In the genomic region with DNA sequence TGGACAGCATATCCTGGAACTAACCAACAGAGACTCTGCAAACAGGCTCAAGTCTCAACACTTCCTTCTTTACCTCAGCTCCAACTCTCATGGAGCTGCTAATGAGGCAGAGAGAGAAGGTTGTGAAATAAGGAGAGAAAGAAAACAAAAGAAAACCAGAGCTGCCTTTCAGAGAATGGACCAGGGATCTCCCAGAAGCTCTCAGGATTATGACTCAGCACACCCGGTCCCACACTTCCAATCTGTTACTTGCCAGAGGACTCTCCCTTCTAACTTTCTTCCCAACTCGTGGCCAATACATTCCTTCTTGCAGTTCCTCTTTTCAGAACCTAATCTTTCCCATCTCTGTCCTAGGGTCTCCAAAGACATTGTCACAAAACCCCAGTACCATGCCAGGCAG, we compare ENCODE assay signal across 25 mouse cellular contexts.
DNase-seq lines count a peak whose midpoint lies in the region; ATAC-seq and TF ChIP-seq lines count a peak whose summit lies in the region.
"Had no signal": no experiment of that assay in that cellular context is flagged by ENCODE, and none has a peak within 500 bp of the region (broad histone marks: within the 10 kb centered on the region; RNA-seq: fewer than 3 reads in every experiment).

No protein-coding gene starts in this region.

- no peaks in the 10 kb centered on the region for H3K27me3 ChIP-seq in C2C12 (ENCODE audit: control insufficient read depth, insufficient read depth, insufficient read length)
- H3K27me3 ChIP-seq: heart, embryonic 12.5 days; hindbrain, embryonic 13.5 days had no signal

- H3K79me2 ChIP-seq in C2C12 (ENCODE audit: control insufficient read depth, insufficient read depth) = no peaks in the 10 kb centered on the region

- TF ChIP-seq POLR2A in brain, embryonic 14.5 days (IDR thresholded peaks at IDR 0.05; ENCODE audit: borderline replicate concordance, extremely low read depth, insufficient read depth, insufficient read length, poor library complexity, severe bottlenecking) = no peak

- no peak overlapping the region for H3ac ChIP-seq in C2C12 (ENCODE audit: control insufficient read depth, insufficient read length, low read depth)

- H3K79me3 ChIP-seq in C2C12 (ENCODE audit: low read depth) = no peaks in the 10 kb centered on the region

- ATAC-seq in CD4-positive, CD25-positive, alpha-beta regulatory T cell, adult 4 months = no peak
- ATAC-seq: forebrain, embryonic 16.5 days; inflammation-experienced regulatory T-cells, adult 6 months had no signal

- DNase-seq in heart, adult 8-10 months (ENCODE audit: low spot score) = peak; percentile 6
- DNase-seq in heart, adult 18-20 months = no peak
- DNase-seq in brain, embryonic 14.5 days (ENCODE audit: low read depth) = peak; percentile 12
- peak; percentile 23 for DNase-seq in telencephalon, adult 2 months (ENCODE audit: low read depth, low spot score)
- DNase-seq in right cerebral cortex, postnatal 10 days (ENCODE audit: low spot score in 2 of 2) = no peak
- DNase-seq: adrenal gland, adult 2 months; cerebellum, postnatal 25 days; embryo, embryonic 11 days; gastrocnemius, postnatal 14 days; heart, postnatal 14 days; kidney, adult 2 months; kidney, postnatal 14 days; left cerebral cortex, postnatal 4 days; liver; lung, postnatal 36 days; thymus, adult 18-20 months; thymus, postnatal 4 days had no signal

- no peak overlapping the region for H3K4me3 ChIP-seq in C2C12 (ENCODE audit: insufficient read depth, poor library complexity, severe bottlenecking)
- H3K4me3 ChIP-seq: heart, embryonic 12.5 days; hindbrain, embryonic 13.5 days; layer of hippocampus, adult 2 months; midbrain, embryonic 10.5 days had no signal

- TF ChIP-seq CTCF in C2C12 (IDR thresholded peaks at IDR 0.05; ENCODE audit: control insufficient read depth, insufficient read depth, insufficient read length) = no peak
- no peak for TF ChIP-seq CTCF in brain, embryonic 14.5 days (IDR thresholded peaks at IDR 0.05; ENCODE audit: borderline replicate concordance, extremely low read depth, insufficient read depth, insufficient read length)

- H3K36me3 ChIP-seq in C2C12 (ENCODE audit: control insufficient read depth, insufficient read depth) = no peaks in the 10 kb centered on the region
- H3K36me3 ChIP-seq: heart, embryonic 12.5 days; hindbrain, embryonic 13.5 days; midbrain, embryonic 10.5 days had no signal

TF ChIP-seq in C2C12, 6 proteins besides CTCF, POLR2A, EP300 and RAD21:
- TF ChIP-seq USF1 (IDR thresholded peaks at IDR 0.05; ENCODE audit: low read depth) (no peak), CEBPB (IDR thresholded peaks at IDR 0.05; ENCODE audit: low read depth) (peak; percentile 36)

Comparison
In these comparisons a context has a peak if more than half of its experiments do, and no peak if none do; other contexts are left out.
1. DNase-seq: peak in heart, adult 8-10 months (single experiment), brain, embryonic 14.5 days (single experiment) and telencephalon, adult 2 months (single experiment); none in heart, adult 18-20 months (0 of 2) and right cerebral cortex, postnatal 10 days (0 of 2).